Mouse (Mus musculus): ENCODE measurements around the gene Rgs13. TPM values are rescaled to one million over a fixed set of nuclear protein-coding genes. Genes with fewer than 3 reads are reported as not detected.
"Not testable (repeated sequence)": the region's sequence is repeated elsewhere in the genome, so short reads cannot be mapped to it uniquely, and the experiment has no call there.

Gene Rgs13
- total and polyA plus RNA-seq, 3 experiments, result 0.30 to 20.4 (median 6.6) TPM

DNA sequence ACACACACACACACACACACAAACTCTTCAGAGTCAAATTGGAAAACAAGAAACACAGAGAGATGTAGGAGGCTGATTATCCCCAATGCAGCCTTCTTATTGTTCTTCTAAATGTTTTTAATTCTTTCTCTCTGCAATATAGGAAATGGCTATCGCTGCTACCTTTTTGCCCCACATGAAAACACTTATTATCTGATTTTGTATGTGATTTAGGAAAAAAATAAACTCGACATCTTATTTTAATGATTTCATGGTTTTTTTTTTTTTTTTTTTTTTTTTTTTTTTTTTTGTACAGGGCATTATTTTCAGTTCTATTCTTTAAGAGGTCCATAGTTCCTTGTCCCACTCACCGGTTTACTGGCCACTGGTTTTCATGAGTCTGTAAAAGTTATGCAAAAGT is 27.2 kb downstream of the Rgs13 start:
- no peak overlapping the region for H3K4me3 ChIP-seq (ENCODE audit: low read depth, low read length)
- no peaks in the 10 kb centered on the region for H3K9me3 ChIP-seq (replicated peaks)
- H3K27me3 ChIP-seq (ENCODE audit: insufficient read depth, low read length), result no peaks in the 10 kb centered on the region
- DNase-seq (ENCODE audit: low spot score), result no peak
- no peak for ATAC-seq (ENCODE audit: extremely low read depth, insufficient number of reproducible peaks, low FRiP score, poor library complexity, severe bottlenecking)
- TF ChIP-seq CTCF (IDR thresholded peaks at IDR 0.05; ENCODE audit: low read depth, low read length) (no peak), GATA1 (IDR thresholded peaks at IDR 0.05; ENCODE audit: borderline replicate concordance, low read length) (no peak), POLR2AphosphoS5 (IDR thresholded peaks at IDR 0.05; ENCODE audit: insufficient replicate concordance, low read depth, low read length) (no peak), TAL1 (conservative IDR thresholded peaks at IDR 0.05; ENCODE audit: low read depth, low read length) (no peak), GATA2 (IDR thresholded peaks at IDR 0.05; ENCODE audit: borderline replicate concordance, low read depth, low read length) (no peak)
- H3K4me1 ChIP-seq (ENCODE audit: insufficient read depth, low read depth, low read length), result no peaks in the 10 kb centered on the region
- H3K36me3 ChIP-seq (replicated peaks), result no peaks in the 10 kb centered on the region

DNA sequence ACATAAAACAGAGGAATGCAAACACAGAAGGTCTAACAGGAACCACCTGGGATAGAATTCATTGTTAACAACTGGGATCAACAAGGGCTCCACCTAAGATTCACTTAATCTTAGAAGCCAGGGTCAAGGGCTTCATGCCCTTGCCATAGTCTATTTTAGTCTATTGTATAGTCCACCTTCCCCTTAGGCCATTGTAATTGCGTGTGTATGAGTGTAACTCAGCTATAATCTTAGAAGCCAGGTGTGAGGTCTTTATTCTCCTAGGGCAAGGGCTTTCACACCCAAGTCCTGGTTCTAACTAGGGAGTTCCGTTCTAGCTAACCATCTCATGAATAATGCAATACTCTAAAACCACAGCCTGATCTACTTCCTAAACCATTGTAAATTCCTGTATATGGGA is 35.8 kb downstream of the Rgs13 start:
- H3K9me3 ChIP-seq (replicated peaks); ATAC-seq (ENCODE audit: extremely low read depth, insufficient number of reproducible peaks, low FRiP score, poor library complexity, severe bottlenecking); H3K4me3 ChIP-seq (ENCODE audit: low read depth, low read length); H3K4me1 ChIP-seq (ENCODE audit: insufficient read depth, low read depth, low read length); DNase-seq (ENCODE audit: low spot score); H3K36me3 ChIP-seq (replicated peaks); H3K27me3 ChIP-seq (ENCODE audit: insufficient read depth, low read length): not testable (repeated sequence)

DNA sequence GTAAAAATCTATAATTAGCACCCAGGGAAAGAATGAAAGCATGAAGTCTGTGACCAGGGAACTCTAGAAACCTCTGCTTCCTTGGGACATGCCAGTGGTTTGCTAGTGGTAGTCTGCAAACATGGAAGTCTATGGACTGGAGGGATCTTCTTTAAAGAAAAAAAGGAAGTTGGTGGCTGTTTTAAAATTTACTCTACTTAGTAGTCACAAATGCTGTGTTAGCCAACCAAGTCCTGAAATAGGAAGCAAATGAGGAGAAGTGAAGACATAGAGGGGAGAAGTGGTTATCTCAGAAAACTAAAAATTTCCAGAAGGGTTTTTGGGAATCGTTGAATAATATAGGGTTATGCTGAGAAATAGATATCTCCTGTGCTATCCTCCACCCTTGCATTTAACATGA is 37.3 kb downstream of the Rgs13 start:
- DNase-seq (ENCODE audit: low spot score), result no peak

DNA sequence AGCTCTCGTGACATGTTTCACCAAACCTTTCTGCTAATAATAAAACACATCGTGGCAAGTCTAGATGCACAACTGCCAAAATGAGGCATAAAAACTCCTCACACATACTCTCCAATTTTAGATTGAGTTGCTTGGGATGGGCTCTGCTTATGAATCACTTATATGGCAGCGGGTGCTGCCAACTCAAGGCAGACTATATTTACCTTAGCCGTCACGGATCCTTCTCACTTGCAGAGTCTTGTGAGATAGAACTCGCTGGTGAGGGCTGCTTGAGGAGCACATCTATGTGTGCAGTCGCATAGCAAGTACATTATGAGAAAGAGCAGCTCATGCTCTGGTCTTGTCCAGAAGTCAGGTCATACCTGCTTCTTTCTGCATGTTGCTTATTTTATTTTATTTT is 49.2 kb downstream of the Rgs13 start:
- TF ChIP-seq TAL1 (conservative IDR thresholded peaks at IDR 0.05; ENCODE audit: low read depth, low read length) (no peak), POLR2AphosphoS5 (IDR thresholded peaks at IDR 0.05; ENCODE audit: insufficient replicate concordance, low read depth, low read length) (no peak)
- no peak for ATAC-seq (ENCODE audit: extremely low read depth, insufficient number of reproducible peaks, low FRiP score, poor library complexity, severe bottlenecking)
- Histone ChIP-seq H3K4me3 (ENCODE audit: low read depth, low read length) (no peak overlapping the region), H3K9me3 (replicated peaks) (no peaks in the 10 kb centered on the region), H3K4me1 (ENCODE audit: insufficient read depth, low read depth, low read length) (no peaks in the 10 kb centered on the region), H3K27me3 (ENCODE audit: insufficient read depth, low read length) (no peaks in the 10 kb centered on the region), H3K36me3 (replicated peaks) (no peaks in the 10 kb centered on the region)
- no peak for DNase-seq (ENCODE audit: low spot score)

More for the DNA sequence above, 37.3 kb downstream of the Rgs13 start:
- no peaks in the 10 kb centered on the region for H3K36me3 ChIP-seq (replicated peaks)
- no peak for TF ChIP-seq GATA2 (IDR thresholded peaks at IDR 0.05; ENCODE audit: borderline replicate concordance, low read depth, low read length)
- TF ChIP-seq CTCF (IDR thresholded peaks at IDR 0.05; ENCODE audit: low read depth, low read length), result no peak
- no peak for ATAC-seq (ENCODE audit: extremely low read depth, insufficient number of reproducible peaks, low FRiP score, poor library complexity, severe bottlenecking)
- H3K9me3 ChIP-seq (replicated peaks), result no peaks in the 10 kb centered on the region
- H3K4me3 ChIP-seq (ENCODE audit: low read depth, low read length), result no peak overlapping the region
- no peaks in the 10 kb centered on the region for H3K27me3 ChIP-seq (ENCODE audit: insufficient read depth, low read length)
- no peaks in the 10 kb centered on the region for H3K4me1 ChIP-seq (ENCODE audit: insufficient read depth, low read depth, low read length)

GRCm38 (mm10) chr1:144120042-144120441 is 57.1 kb downstream of the Rgs13 start:
- Histone ChIP-seq H3K36me3 (replicated peaks) (no peaks in the 10 kb centered on the region), H3K4me3 (ENCODE audit: low read depth, low read length) (no peak overlapping the region), H3K9me3 (replicated peaks) (no peaks in the 10 kb centered on the region), H3K4me1 (ENCODE audit: insufficient read depth, low read depth, low read length) (no peaks in the 10 kb centered on the region), H3K27me3 (ENCODE audit: insufficient read depth, low read length) (no peaks in the 10 kb centered on the region)
- ATAC-seq (ENCODE audit: extremely low read depth, insufficient number of reproducible peaks, low FRiP score, poor library complexity, severe bottlenecking) (no peak), DNase-seq (ENCODE audit: low spot score) (no peak)
- TF ChIP-seq GATA2 (IDR thresholded peaks at IDR 0.05; ENCODE audit: borderline replicate concordance, low read depth, low read length) (no peak), GATA1 (IDR thresholded peaks at IDR 0.05; ENCODE audit: borderline replicate concordance, low read length) (no peak), POLR2AphosphoS5 (IDR thresholded peaks at IDR 0.05; ENCODE audit: insufficient replicate concordance, low read depth, low read length) (no peak), TAL1 (conservative IDR thresholded peaks at IDR 0.05; ENCODE audit: low read depth, low read length) (no peak), CTCF (IDR thresholded peaks at IDR 0.05; ENCODE audit: low read depth, low read length) (no peak)

GRCm38 (mm10) chr1:144119456-144119855 is 57.7 kb downstream of the Rgs13 start:
- no peak for ATAC-seq (ENCODE audit: extremely low read depth, insufficient number of reproducible peaks, low FRiP score, poor library complexity, severe bottlenecking)
- no peak for TF ChIP-seq POLR2AphosphoS5 (IDR thresholded peaks at IDR 0.05; ENCODE audit: insufficient replicate concordance, low read depth, low read length)
- no peak for TF ChIP-seq GATA2 (IDR thresholded peaks at IDR 0.05; ENCODE audit: borderline replicate concordance, low read depth, low read length)
- no peak for TF ChIP-seq CTCF (IDR thresholded peaks at IDR 0.05; ENCODE audit: low read depth, low read length)
- TF ChIP-seq GATA1 (IDR thresholded peaks at IDR 0.05; ENCODE audit: borderline replicate concordance, low read length), result no peak
- TF ChIP-seq TAL1 (conservative IDR thresholded peaks at IDR 0.05; ENCODE audit: low read depth, low read length), result no peak

DNA sequence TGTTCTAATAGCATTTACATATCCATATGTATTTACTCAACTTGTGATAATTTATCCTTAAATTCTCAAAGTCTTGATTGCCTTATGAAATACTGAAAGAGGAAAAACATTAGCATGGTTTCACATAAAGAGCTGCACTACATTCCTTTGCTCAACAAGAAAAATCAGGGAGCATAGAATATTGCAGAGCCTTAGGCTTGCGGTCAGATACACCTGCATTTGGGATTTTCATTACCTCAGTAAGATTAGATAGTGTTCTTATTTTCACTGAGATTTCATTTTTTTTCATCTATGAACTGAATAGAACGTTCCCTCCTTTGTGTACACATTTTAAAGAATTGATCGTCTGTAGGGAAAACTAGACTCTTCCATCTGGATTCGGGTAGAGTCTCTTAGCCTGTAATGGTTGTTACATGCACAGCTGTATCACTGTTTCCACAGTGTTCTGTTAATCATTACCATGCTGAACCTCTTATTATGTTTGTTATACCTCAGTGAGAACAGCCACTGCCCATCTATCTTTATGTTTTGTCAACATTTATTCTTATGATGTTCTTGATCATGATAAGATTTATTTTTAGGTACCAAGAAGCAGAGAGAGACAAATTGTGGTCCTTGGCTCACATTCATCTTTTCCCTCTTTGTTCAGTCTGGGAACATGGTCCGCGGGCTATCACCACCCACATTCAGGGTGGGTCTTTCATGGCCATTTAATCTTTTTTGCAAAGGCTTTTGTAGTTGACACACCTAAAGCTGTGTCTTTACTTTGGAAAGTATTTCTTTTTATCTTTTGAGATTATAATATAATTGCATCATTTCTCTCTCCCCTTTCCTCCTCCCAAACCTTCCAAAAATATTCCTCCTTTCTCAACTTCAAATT is 61.1 kb downstream of the Rgs13 start:
- no peak overlapping the region for H3K4me3 ChIP-seq (ENCODE audit: low read depth, low read length)
- no peaks in the 10 kb centered on the region for H3K27me3 ChIP-seq (ENCODE audit: insufficient read depth, low read length)
- ATAC-seq (ENCODE audit: extremely low read depth, insufficient number of reproducible peaks, low FRiP score, poor library complexity, severe bottlenecking) (no peak), DNase-seq (ENCODE audit: low spot score) (no peak)
- no peaks in the 10 kb centered on the region for H3K4me1 ChIP-seq (ENCODE audit: insufficient read depth, low read depth, low read length)
- H3K9me3 ChIP-seq (replicated peaks), result no peaks in the 10 kb centered on the region
- no peak for TF ChIP-seq GATA2 (IDR thresholded peaks at IDR 0.05; ENCODE audit: borderline replicate concordance, low read depth, low read length)
- no peak for TF ChIP-seq TAL1 (conservative IDR thresholded peaks at IDR 0.05; ENCODE audit: low read depth, low read length)
- TF ChIP-seq GATA1 (IDR thresholded peaks at IDR 0.05; ENCODE audit: borderline replicate concordance, low read length), result no peak
- no peak for TF ChIP-seq POLR2AphosphoS5 (IDR thresholded peaks at IDR 0.05; ENCODE audit: insufficient replicate concordance, low read depth, low read length)
- no peak for TF ChIP-seq CTCF (IDR thresholded peaks at IDR 0.05; ENCODE audit: low read depth, low read length)
- no peaks in the 10 kb centered on the region for H3K36me3 ChIP-seq (replicated peaks)

More at GRCm38 (mm10) chr1:144119456-144119855, 57.7 kb downstream of the Rgs13 start:
- DNase-seq (ENCODE audit: low spot score), result no peak
- Histone ChIP-seq H3K4me3 (ENCODE audit: low read depth, low read length) (no peak overlapping the region), H3K9me3 (replicated peaks) (no peaks in the 10 kb centered on the region), H3K4me1 (ENCODE audit: insufficient read depth, low read depth, low read length) (no peaks in the 10 kb centered on the region), H3K36me3 (replicated peaks) (no peaks in the 10 kb centered on the region), H3K27me3 (ENCODE audit: insufficient read depth, low read length) (no peaks in the 10 kb centered on the region)

Measured in G1E (cell line).